Comparison of ENCODE assay signal across 16 mouse cellular contexts in the genomic region with DNA sequence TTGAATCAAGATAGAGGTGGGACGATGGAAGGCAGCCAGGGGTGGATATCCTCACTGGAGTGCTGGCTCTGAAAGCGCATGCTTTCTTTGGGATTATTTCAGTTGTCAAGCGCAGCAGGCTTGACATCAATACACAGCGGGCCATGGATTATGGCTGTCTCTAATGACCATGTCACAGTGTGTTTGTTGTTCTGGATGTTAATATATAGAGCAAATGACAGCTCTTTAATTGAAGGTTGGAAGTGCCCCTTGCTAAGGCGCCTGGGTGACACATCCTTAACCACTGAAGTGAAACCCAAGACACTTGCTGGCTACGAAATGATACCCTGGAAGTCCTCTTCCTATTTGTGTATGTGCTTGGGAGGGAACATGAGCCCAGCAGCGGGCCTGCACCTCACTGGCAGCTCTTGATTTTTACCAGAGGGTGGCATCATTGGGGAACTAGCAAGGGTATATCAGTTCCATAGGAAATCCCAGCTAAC.
DNase-seq lines count a peak whose midpoint lies in the region; ATAC-seq and TF ChIP-seq lines count a peak whose summit lies in the region.
"Had no signal": no experiment of that assay in that cellular context is flagged by ENCODE, and none has a peak within 500 bp of the region (broad histone marks: within the 10 kb centered on the region; RNA-seq: fewer than 3 reads in every experiment).

No protein-coding gene starts in this region.

- no peak overlapping the region for H3K27ac ChIP-seq in forebrain, postnatal 0 days (ENCODE audit: low read depth, low read length)
- H3K27ac ChIP-seq in forebrain, embryonic 12.5 days = no peak overlapping the region
- no peak overlapping the region for H3K27ac ChIP-seq in layer of hippocampus, adult 2 months
- H3K27ac ChIP-seq in embryonic facial prominence, embryonic 14.5 days (replicated peaks; ENCODE audit: low read depth, low read length) = no peak overlapping the region
- H3K27ac ChIP-seq: forebrain, embryonic 10.5 days; heart, adult 2 months; lung, embryonic 15.5 days; midbrain, embryonic 12.5 days had no signal

- no peak overlapping the region for H3K4me3 ChIP-seq in forebrain, postnatal 0 days (ENCODE audit: low read depth, low read length)
- H3K4me3 ChIP-seq in forebrain, embryonic 12.5 days (replicated peaks) = no peak overlapping the region
- H3K4me3 ChIP-seq in layer of hippocampus, adult 2 months = no peak overlapping the region
- H3K4me3 ChIP-seq in embryonic facial prominence, embryonic 14.5 days (ENCODE audit: low read depth, low read length) = no peak overlapping the region
- H3K4me3 ChIP-seq: forebrain, embryonic 10.5 days; heart, adult 2 months; lung, embryonic 15.5 days; midbrain, embryonic 12.5 days had no signal

- no peak for ATAC-seq in forebrain, postnatal 0 days
- ATAC-seq in forebrain, embryonic 12.5 days (ENCODE audit: low FRiP score) = no peak
- ATAC-seq in embryonic facial prominence, embryonic 14.5 days (ENCODE audit: low read depth) = peak; percentile 61; the same call in 1 of the 2 replicates

- no peak for DNase-seq in forebrain, postnatal 0 days
- no peak for DNase-seq in layer of hippocampus, adult 2 months (ENCODE audit: low spot score in 2 of 2)
- DNase-seq in layer of hippocampus, postnatal 14 days (ENCODE audit: low spot score in 2 of 2) = no peak
- DNase-seq in 3T3-L1 (ENCODE audit: low read depth, low spot score) = peak; percentile 42
- DNase-seq in embryonic facial prominence, embryonic 14.5 days (ENCODE audit: low spot score) = peak; percentile 63
- DNase-seq in cerebellum, adult 11-12 months = no peak
- no peak for DNase-seq in urinary bladder, adult 2 months (ENCODE audit: low spot score)
- DNase-seq: B cell, adult 2 months; cerebellum, adult 11 months; heart, adult 2 months; liver; right cerebral cortex, postnatal 14 days had no signal

- peak; percentile 24; the same call in 1 of the 2 replicates for TF ChIP-seq CTCF in forebrain, postnatal 0 days (IDR thresholded peaks at IDR 0.05; ENCODE audit: low read depth)
- peak; percentile 50 for TF ChIP-seq CTCF in layer of hippocampus, adult 2 months (conservative IDR thresholded peaks at IDR 0.05)

- no peak overlapping the region for H3K9ac ChIP-seq in forebrain, postnatal 0 days
- H3K9ac ChIP-seq in forebrain, embryonic 12.5 days = no peak overlapping the region
- no peak overlapping the region for H3K9ac ChIP-seq in embryonic facial prominence, embryonic 14.5 days (ENCODE audit: low read depth, low read length)
- H3K9ac ChIP-seq: lung, embryonic 15.5 days; midbrain, embryonic 12.5 days had no signal

- H3K4me2 ChIP-seq in forebrain, postnatal 0 days (ENCODE audit: low read depth) = no peak overlapping the region
- H3K4me2 ChIP-seq in forebrain, embryonic 12.5 days = no peak overlapping the region
- no peak overlapping the region for H3K4me2 ChIP-seq in embryonic facial prominence, embryonic 14.5 days (ENCODE audit: low read depth, low read length)
- H3K4me2 ChIP-seq: lung, embryonic 15.5 days; midbrain, embryonic 12.5 days had no signal

- H3K36me3 ChIP-seq in forebrain, postnatal 0 days (ENCODE audit: insufficient read depth) = no peaks in the 10 kb centered on the region
- H3K36me3 ChIP-seq in forebrain, embryonic 12.5 days (replicated peaks) = no peaks in the 10 kb centered on the region
- no peaks in the 10 kb centered on the region for H3K36me3 ChIP-seq in embryonic facial prominence, embryonic 14.5 days (ENCODE audit: control insufficient read depth, insufficient read depth, low read length)
- H3K36me3 ChIP-seq: forebrain, embryonic 10.5 days; lung, embryonic 15.5 days; midbrain, embryonic 12.5 days had no signal

- H3K4me1 ChIP-seq in forebrain, postnatal 0 days (ENCODE audit: insufficient read depth) = no peaks in the 10 kb centered on the region
- peaks cover 5% of the 10 kb centered on the region; the same call in 1 of the 2 replicates for H3K4me1 ChIP-seq in forebrain, embryonic 12.5 days
- peaks cover 12% of the 10 kb centered on the region; the same call in 1 of the 2 replicates for H3K4me1 ChIP-seq in embryonic facial prominence, embryonic 14.5 days (ENCODE audit: control insufficient read depth, insufficient read depth, low read length)

- no peaks in the 10 kb centered on the region; the same call in 1 of the 2 replicates for H3K27me3 ChIP-seq in forebrain, postnatal 0 days (ENCODE audit: insufficient read depth, low read length)
- no peaks in the 10 kb centered on the region for H3K27me3 ChIP-seq in forebrain, embryonic 12.5 days
- H3K27me3 ChIP-seq in embryonic facial prominence, embryonic 14.5 days (replicated peaks; ENCODE audit: control insufficient read depth, insufficient read depth, low read length) = no peaks in the 10 kb centered on the region
- H3K27me3 ChIP-seq: lung, embryonic 15.5 days had no signal

- WGBS in forebrain, postnatal 0 days = 58% methylated on average over 7 of the region's 7 CpGs
- WGBS in forebrain, embryonic 12.5 days = 70% methylated on average over 7 of the region's 7 CpGs
- WGBS in embryonic facial prominence, embryonic 14.5 days = 65% methylated on average over 7 of the region's 7 CpGs

- no peaks in the 10 kb centered on the region for H3K9me3 ChIP-seq in forebrain, postnatal 0 days (ENCODE audit: low read length)
- no peaks in the 10 kb centered on the region for H3K9me3 ChIP-seq in forebrain, embryonic 12.5 days
- no peaks in the 10 kb centered on the region for H3K9me3 ChIP-seq in embryonic facial prominence, embryonic 14.5 days (ENCODE audit: control insufficient read depth, low read length)
- H3K9me3 ChIP-seq: forebrain, embryonic 10.5 days; lung, embryonic 15.5 days; midbrain, embryonic 12.5 days had no signal

Comparison
In these comparisons a context has a peak if more than half of its experiments do, and no peak if none do; other contexts are left out.
1. DNase-seq: peak in 3T3-L1 (single experiment) and embryonic facial prominence, embryonic 14.5 days (single experiment); none in forebrain, postnatal 0 days (single experiment), layer of hippocampus, adult 2 months (0 of 2), layer of hippocampus, postnatal 14 days (0 of 2), cerebellum, adult 11-12 months (single experiment) and urinary bladder, adult 2 months (single experiment).